Mouse (Mus musculus): ENCODE data around the gene Tex37. TPM values are rescaled to one million over a fixed set of nuclear protein-coding genes. Genes with fewer than 3 reads are reported as not detected.

Gene Tex37
- polyA plus RNA-seq, 1 experiment: not detected

DNA sequence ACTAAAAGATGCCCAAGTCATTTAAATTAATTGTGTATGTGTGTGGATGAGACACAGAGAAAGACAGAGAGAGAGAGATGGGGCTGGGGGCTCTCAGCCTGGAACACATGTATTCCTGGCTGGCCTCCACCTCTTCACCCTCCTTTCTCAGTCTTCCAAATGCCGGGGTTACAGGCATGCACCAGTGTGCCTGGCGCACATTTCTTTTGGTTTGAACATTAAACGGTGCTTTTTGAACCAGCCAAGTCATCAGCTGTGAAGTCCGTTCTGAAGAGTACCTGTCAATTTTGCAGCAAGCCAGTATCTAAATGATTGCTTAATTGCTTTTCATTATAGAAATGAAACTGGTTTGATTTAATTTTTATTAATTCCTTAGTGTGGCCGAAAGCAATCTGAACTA, 52.0 kb downstream of the Tex37 start:
- Histone ChIP-seq H3K27me3 (ENCODE audit: control insufficient read depth, insufficient read depth, low read length) (no peaks in the 10 kb centered on the region), H3K27ac (ENCODE audit: insufficient read depth, low read length) (no peak overlapping the region), H3K4me3 (replicated peaks; ENCODE audit: insufficient read depth, low read depth, low read length) (no peak overlapping the region), H3K4me1 (ENCODE audit: control insufficient read depth, insufficient read depth, low read length) (peaks cover 3% of the 10 kb centered on the region)
- TF ChIP-seq CTCF (IDR thresholded peaks at IDR 0.05; ENCODE audit: borderline replicate concordance, insufficient read depth, low read depth, low read length) (no peak), POLR2A (IDR thresholded peaks at IDR 0.05; ENCODE audit: borderline replicate concordance, insufficient read depth, low read length) (no peak)
- DNase-seq: no peak
- WGBS: 47% methylated on average over 5 of the region's 5 CpGs

DNA sequence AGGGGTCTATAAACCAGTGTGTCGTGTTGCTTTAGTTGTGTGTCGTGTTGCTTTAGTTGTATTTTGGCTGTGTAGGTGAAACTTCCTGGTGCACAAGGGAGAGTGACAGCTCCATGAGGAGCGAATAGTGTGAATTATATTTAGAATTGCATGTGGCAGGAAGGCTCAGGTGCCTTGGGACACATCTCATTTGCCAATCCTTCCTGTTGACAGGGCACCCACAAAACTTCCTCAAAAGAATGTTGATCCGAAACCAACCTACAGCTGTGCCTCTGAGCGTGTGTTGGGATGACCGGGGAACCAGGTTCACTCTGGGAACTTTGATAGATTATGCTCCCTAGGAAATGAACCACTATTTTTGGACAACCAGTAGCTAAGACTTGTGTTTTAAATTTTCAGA, 54.4 kb downstream of the Tex37 start:
- TF ChIP-seq CTCF (IDR thresholded peaks at IDR 0.05; ENCODE audit: borderline replicate concordance, insufficient read depth, low read depth, low read length): no peak
- TF ChIP-seq POLR2A (IDR thresholded peaks at IDR 0.05; ENCODE audit: borderline replicate concordance, insufficient read depth, low read length): no peak
- Histone ChIP-seq H3K4me1 (ENCODE audit: control insufficient read depth, insufficient read depth, low read length) (peaks cover 3% of the 10 kb centered on the region; the same call in 1 of the 2 replicates), H3K27ac (ENCODE audit: insufficient read depth, low read length) (no peak overlapping the region), H3K27me3 (ENCODE audit: control insufficient read depth, insufficient read depth, low read length) (no peaks in the 10 kb centered on the region), H3K4me3 (replicated peaks; ENCODE audit: insufficient read depth, low read depth, low read length) (no peak overlapping the region)
- no peak for DNase-seq
- WGBS: 80% methylated on average over 6 of the region's 6 CpGs

Other genes starting within 250 kb of the Tex37 start
- gene Rpia, start 126.7 kb downstream of the Tex37 start, polyA plus RNA-seq (2012; rRNA removed): 17.7 and 18.4 TPM in 2 replicates
- 24.0 and 26.7 TPM in 2 replicates for gene Eif2ak3, start 74.4 kb downstream of the Tex37 start, polyA plus RNA-seq (2012; rRNA removed)
- gene Foxi3, start 37.6 kb upstream of the Tex37 start, polyA plus RNA-seq (2012; rRNA removed): not detected in 2 replicates
- 6.5 and 6.6 TPM in 2 replicates for gene Thnsl2, start 225.5 kb upstream of the Tex37 start, polyA plus RNA-seq (2012; rRNA removed)